Mouse (Mus musculus): Measurements from ENCODE around the gene Mknk2.

Mknk2 gene

DNA sequence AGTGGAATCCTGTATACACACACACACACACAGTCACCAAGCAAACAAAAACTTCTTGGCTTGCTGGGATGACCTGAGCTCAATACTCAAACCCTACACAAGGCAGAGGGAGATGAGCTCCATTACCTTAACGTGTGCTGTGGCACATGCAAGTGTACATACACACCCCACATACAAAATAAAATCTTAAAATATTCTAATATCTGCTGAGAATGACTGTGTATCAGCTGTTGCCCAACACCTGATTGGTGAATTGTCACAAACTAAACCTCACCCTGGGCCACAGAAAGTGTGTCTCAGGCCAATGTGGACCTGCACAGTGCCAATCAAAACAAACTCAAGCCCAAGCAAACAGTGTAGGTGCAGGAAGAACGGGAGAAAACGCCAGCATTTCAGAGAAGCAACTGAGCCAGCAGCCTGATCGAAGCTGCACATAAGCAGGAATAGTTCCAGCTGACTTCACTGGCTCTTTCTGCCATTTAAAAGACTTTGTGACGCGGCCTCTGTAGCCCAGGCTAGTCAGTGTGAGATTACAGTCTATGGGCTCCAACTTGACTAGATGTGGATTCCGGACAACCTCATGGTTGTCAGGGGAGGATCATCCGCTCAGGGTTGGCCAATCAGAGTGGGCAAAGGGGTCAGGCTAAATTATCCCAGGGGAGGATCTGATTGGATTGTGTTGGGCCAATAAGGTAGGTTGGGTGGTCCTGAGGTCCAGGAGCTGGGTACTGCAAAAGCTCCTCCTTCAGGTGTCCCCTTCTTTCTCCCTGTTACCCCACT is 58.3 kb downstream of the Mknk2 start:
- no peak for TF ChIP-seq GATA4 (IDR thresholded peaks at IDR 0.05; ENCODE audit: insufficient replicate concordance, low read length)

DNA sequence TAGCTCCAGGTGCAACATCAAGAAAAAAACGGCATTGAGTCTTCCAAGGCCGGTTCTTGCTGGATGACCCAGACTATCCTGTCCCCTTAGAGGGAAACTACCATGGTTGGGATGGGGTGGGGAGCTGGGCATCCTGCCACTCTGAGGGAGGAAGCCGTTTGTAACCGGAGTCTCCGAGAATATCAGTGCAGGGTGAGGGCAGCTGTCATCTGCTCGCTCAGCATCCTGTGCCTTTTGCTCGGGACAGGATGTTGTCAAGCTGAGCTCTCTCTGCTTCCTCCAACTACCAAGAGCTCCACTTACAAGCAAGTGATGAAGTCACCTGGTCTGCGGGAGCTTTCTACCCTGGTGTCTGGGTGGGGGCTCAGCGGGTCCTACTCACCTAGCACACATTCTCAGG is 59.7 kb downstream of the Mknk2 start:
- peak; percentile 59; the same call in 1 of the 2 replicates for TF ChIP-seq GATA4 (IDR thresholded peaks at IDR 0.05; ENCODE audit: insufficient replicate concordance, low read length)
